Mouse (Mus musculus): ENCODE data around the gene Plekha6.

DNA sequence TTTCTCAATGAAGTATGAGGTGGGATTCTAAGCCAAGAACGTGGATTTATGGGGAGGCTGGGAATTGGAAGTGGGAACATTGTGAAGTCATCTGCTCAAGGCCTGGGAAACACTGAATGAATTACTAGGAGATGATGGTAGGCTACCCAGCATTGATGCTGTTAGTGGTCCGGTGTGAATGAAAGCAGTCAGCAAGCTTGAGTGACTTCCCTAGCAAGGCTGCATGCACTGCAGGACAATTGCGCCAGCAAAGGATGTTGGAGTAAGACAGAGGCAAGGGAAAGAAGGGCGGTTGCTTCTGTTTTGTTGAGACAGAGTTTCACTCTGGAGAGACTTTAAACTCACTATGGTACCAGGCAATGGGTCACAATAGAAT lies 37.7 kb upstream of the Plekha6 start:
- TF ChIP-seq EP300 (IDR thresholded peaks at IDR 0.05), result no peak
- no peak for TF ChIP-seq CTCF (IDR thresholded peaks at IDR 0.05)

All from lung, postnatal 0 days (tissue).